Mouse (Mus musculus) heart, postnatal 25 days (tissue): ENCODE data around the gene Acbd4. TPM values are rescaled to one million over a fixed set of nuclear protein-coding genes. Genes with fewer than 3 reads are reported as not detected.

Experiments used
- DNase-seq: peaks from one replicate; pipeline ENCODE4 v3.0.0; 2022; ENCODE audit warnings: low spot score
- intact Hi-C: fragments of 180-260 bp; cut with DNase I; formaldehyde crosslinking; loops from one replicate; pipeline ENCODE4 v1.15.1; 2025
- total RNA-seq, 2 experiments: library from RNA; stranded (reverse); gene quantifications; 2 replicates each; pipeline ENCODE4 v1.2.3; 2021

Acbd4 gene
- total RNA-seq, 2 experiments from 2014 or later: 36.7 to 39.0 TPM

- intact Hi-C loops: no loop called here
- no peak for DNase-seq
These were observed 9.8 kb downstream of the Acbd4 start for GRCm38 (mm10) chr11:103111301-103111700.

- peak; percentile 74 for DNase-seq
- intact Hi-C loops: no loop called here
These were observed 10.5 kb downstream of the Acbd4 start for GRCm38 (mm10) chr11:103111881-103112551.

- DNase-seq: no peak
- intact Hi-C loops: no loop called here
These were observed 11.1 kb downstream of the Acbd4 start for GRCm38 (mm10) chr11:103112552-103112912.

GRCm38 (mm10) chr11:103113005-103113404 lies 11.5 kb downstream of the Acbd4 start:
- DNase-seq: no peak

GRCm38 (mm10) chr11:103113771-103114170 lies 12.3 kb downstream of the Acbd4 start:
- intact Hi-C loops: no loop called here

More at GRCm38 (mm10) chr11:103113005-103113404, 11.5 kb downstream of the Acbd4 start:
- intact Hi-C loops: no loop called here

GRCm38 (mm10) chr11:103114270-103114943 lies 12.9 kb downstream of the Acbd4 start:
- DNase-seq: no peak
- intact Hi-C loops: no loop called here

More at GRCm38 (mm10) chr11:103113771-103114170, 12.3 kb downstream of the Acbd4 start:
- DNase-seq: no peak

- intact Hi-C loops: no loop called here
- peak; percentile 77 for DNase-seq
These were observed 13.9 kb downstream of the Acbd4 start for GRCm38 (mm10) chr11:103115163-103116007.

- DNase-seq: peak; percentile 100
- intact Hi-C loops: no loop called here
These were observed 14.7 kb downstream of the Acbd4 start, which contains the start of gene Hexim1 for GRCm38 (mm10) chr11:103116008-103116818. TSS of gene Hexim1 (plus strand) at chr11:103116231.

GRCm38 (mm10) chr11:103116959-103117590 lies 15.6 kb downstream of the Acbd4 start:
- peak; percentile 71 for DNase-seq
- intact Hi-C loops: loop anchor here (1.0 kb wide), 1 partner anchor 42 kb away; no protein-coding TSS in a partner anchor

GRCm38 (mm10) chr11:103117591-103118009 lies 16.1 kb downstream of the Acbd4 start:
- DNase-seq: no peak
- intact Hi-C loops: loop anchor here (1.0 kb wide), 2 partner anchors 15 to 42 kb away; partner anchors contain the start of gene Hexim2

- no peak for DNase-seq
- intact Hi-C loops: loop anchor here (1.0 kb wide), 1 partner anchor 13 kb away; the partner anchor contains the start of gene Hexim2
These were observed 17.4 kb downstream of the Acbd4 start for GRCm38 (mm10) chr11:103118866-103119265.

GRCm38 (mm10) chr11:103119609-103120008 lies 18.1 kb downstream of the Acbd4 start:
- DNase-seq: no peak
- intact Hi-C loops: no loop called here

GRCm38 (mm10) chr11:103120315-103120714 lies 18.8 kb downstream of the Acbd4 start:
- intact Hi-C loops: no loop called here
- no peak for DNase-seq

GRCm38 (mm10) chr11:103131701-103132575 lies 30.5 kb downstream of the Acbd4 start, which contains the start of gene Hexim2:
TSS of gene Hexim2 (plus strand) at chr11:103132429.
- peak; percentile 55 for DNase-seq
- intact Hi-C loops: loop anchor here (1.0 kb wide), 1 partner anchor 14 kb away; no protein-coding TSS in a partner anchor

- intact Hi-C loops: loop anchor here (1.0 kb wide), 1 partner anchor 15 kb away; no protein-coding TSS in a partner anchor
- peak; percentile 99 for DNase-seq
These were observed 31.3 kb downstream of the Acbd4 start for GRCm38 (mm10) chr11:103132576-103133455.

- DNase-seq: no peak
- intact Hi-C loops: no loop called here
These were observed 32.1 kb downstream of the Acbd4 start for GRCm38 (mm10) chr11:103133456-103134185.
